In genomic region chr17:30678523-30678922, GRCm38 (mm10) we compare ENCODE assay signal across 27 mouse cellular contexts.
"Had no signal": no experiment of that assay in that cellular context is flagged by ENCODE, and none has a peak within 500 bp of the region (broad histone marks: within the 10 kb centered on the region; RNA-seq: fewer than 3 reads in every experiment).

No protein-coding gene starts in this region.

- H3K36me3 ChIP-seq: heart, embryonic 10.5 days; heart, embryonic 12.5 days; hindbrain, embryonic 10.5 days; hindbrain, embryonic 13.5 days; hindbrain, embryonic 15.5 days; kidney, embryonic 15.5 days; limb, embryonic 13.5 days; limb, embryonic 15.5 days; liver, embryonic 12.5 days had no signal

- H3K4me3 ChIP-seq: heart, adult 2 months; heart, embryonic 10.5 days; heart, embryonic 12.5 days; hindbrain, embryonic 10.5 days; hindbrain, embryonic 13.5 days; hindbrain, embryonic 15.5 days; kidney, embryonic 15.5 days; limb, embryonic 13.5 days; limb, embryonic 15.5 days; liver, embryonic 12.5 days had no signal

- H3K27me3 ChIP-seq: heart, embryonic 12.5 days; hindbrain, embryonic 13.5 days; hindbrain, embryonic 15.5 days; kidney, embryonic 15.5 days; limb, embryonic 13.5 days; limb, embryonic 15.5 days; liver, embryonic 12.5 days had no signal

- H3K4me1 ChIP-seq: heart, embryonic 10.5 days; heart, embryonic 12.5 days; hindbrain, embryonic 10.5 days; hindbrain, embryonic 13.5 days; hindbrain, embryonic 15.5 days; kidney, embryonic 15.5 days; limb, embryonic 13.5 days; limb, embryonic 15.5 days; liver, embryonic 12.5 days had no signal

- H3K9me3 ChIP-seq: heart, embryonic 10.5 days; hindbrain, embryonic 10.5 days; hindbrain, embryonic 13.5 days; hindbrain, embryonic 15.5 days; kidney, embryonic 15.5 days; limb, embryonic 15.5 days; liver, embryonic 12.5 days had no signal

- H3K27ac ChIP-seq: heart, adult 2 months; heart, embryonic 10.5 days; hindbrain, embryonic 10.5 days; hindbrain, embryonic 13.5 days; hindbrain, embryonic 15.5 days; hindbrain, postnatal 0 days; kidney, embryonic 15.5 days; kidney, postnatal 0 days; limb, embryonic 13.5 days; limb, embryonic 15.5 days; liver, embryonic 12.5 days; liver, embryonic 14.5 days had no signal

- DNase-seq: gastrocnemius, postnatal 14 days; gastrocnemius, postnatal 36 days; heart, adult 11 months; heart, adult 2 months; heart, postnatal 10 days; heart, postnatal 4 days; kidney, adult 11 months; kidney, adult 2 months; kidney, adult 9 months; kidney, postnatal 14 days; kidney, postnatal 36 days; layer of hippocampus, adult 9-11 months; layer of hippocampus, postnatal 36 days; left cerebral cortex, postnatal 4 days had no signal

- H3K4me2 ChIP-seq: heart, embryonic 12.5 days; hindbrain, embryonic 13.5 days; hindbrain, embryonic 15.5 days; kidney, embryonic 15.5 days; limb, embryonic 13.5 days; limb, embryonic 15.5 days; liver, embryonic 12.5 days had no signal

- H3K9ac ChIP-seq: heart, embryonic 12.5 days; hindbrain, embryonic 13.5 days; hindbrain, embryonic 15.5 days; kidney, embryonic 15.5 days; limb, embryonic 13.5 days; limb, embryonic 15.5 days; liver, embryonic 12.5 days; liver, embryonic 14.5 days had no signal

- ATAC-seq: hindbrain, postnatal 0 days; intestine, embryonic 16.5 days; liver, embryonic 12.5 days had no signal
